Mouse (Mus musculus) E14TG2a.4 (cell line): ENCODE results near the gene Piwil1.
A peak's percentile ranks its signal among the peaks of the same experiment; 100 is the strongest.
"Not testable (repeated sequence)": the region's sequence is repeated elsewhere in the genome, so short reads cannot be mapped to it uniquely, and the experiment has no call there.

Experiments
- H3K27me3 ChIP-seq: 2 replicates; pipeline ENCODE4 v1.6.1; 2014; ENCODE audit warnings: low read length, control low read depth; ENCODE audit not compliant: insufficient read depth
- H3K36me3 ChIP-seq: 2 replicates; pipeline ENCODE4 v1.6.1; 2014; ENCODE audit warnings: low read length, control low read depth; ENCODE audit not compliant: insufficient read depth
- H3K4me1 ChIP-seq: replicated peaks from 2 replicates; pipeline ENCODE4 v1.6.1; 2014; ENCODE audit warnings: low read depth, low read length, control low read depth
- H3K4me3 ChIP-seq: replicated peaks from 2 replicates; pipeline ENCODE4 v1.5.1; 2014; ENCODE audit warnings: mild to moderate bottlenecking, low read length
- H3K9me3 ChIP-seq: 2 replicates; pipeline ENCODE4 v1.6.1; 2014; ENCODE audit warnings: low read length, control low read depth
- CTCF ChIP-seq: conservative IDR thresholded peaks from 2 replicates; pipeline ENCODE4 v1.5.1; 2014; ENCODE audit warnings: low read length
- NANOG ChIP-seq: IDR thresholded peaks from 2 replicates; pipeline ENCODE4 v1.6.1; 2014; ENCODE audit warnings: borderline replicate concordance, low read length, mixed read lengths
- POU5F1 ChIP-seq: IDR thresholded peaks from 2 replicates; pipeline ENCODE4 v1.6.1; 2014; ENCODE audit warnings: low read length, borderline replicate concordance

Piwil1 gene

DNA sequence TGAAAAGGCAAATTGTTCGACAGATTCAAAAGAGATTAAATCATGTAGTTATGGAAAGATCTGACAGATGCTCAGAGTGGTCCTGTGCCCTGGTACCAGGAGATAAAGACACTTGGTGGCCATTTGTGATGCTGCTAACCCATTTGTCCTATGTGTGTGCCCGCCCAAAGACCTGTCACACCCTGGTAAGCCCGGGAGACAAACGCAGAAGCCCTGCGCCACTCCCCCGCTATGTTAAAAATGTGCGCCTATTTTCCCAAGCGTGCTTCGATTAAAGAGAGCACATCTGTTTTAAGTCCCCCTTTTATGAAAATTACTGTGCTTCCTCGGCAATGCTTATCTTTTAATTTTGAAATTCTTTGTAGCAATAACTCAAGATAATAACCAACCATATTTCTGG lies 1.4 kb downstream of the Piwil1 start:
- TF ChIP-seq CTCF, result no peak
- no peak for TF ChIP-seq NANOG
- TF ChIP-seq POU5F1, result no peak

GRCm38 (mm10) chr5:128704134-128704904 lies 2.0 kb downstream of the Piwil1 start:
- H3K4me1 ChIP-seq, result peaks cover 37% of the 10 kb centered on the region
- H3K27me3 ChIP-seq, result peaks cover 12% of the 10 kb centered on the region
- H3K4me3 ChIP-seq, result peak overlapping the region; percentile 17; the same call in 1 of the 2 replicates
- TF ChIP-seq CTCF (peak; percentile 89), NANOG (no peak), POU5F1 (no peak)
- H3K9me3 ChIP-seq, result no peaks in the 10 kb centered on the region
- no peaks in the 10 kb centered on the region for H3K36me3 ChIP-seq

More for the DNA sequence above, 1.4 kb downstream of the Piwil1 start:
- Histone ChIP-seq H3K4me3 (peak overlapping the region; percentile 17; the same call in 1 of the 2 replicates), H3K9me3 (no peaks in the 10 kb centered on the region), H3K4me1 (peaks cover 43% of the 10 kb centered on the region), H3K36me3 (no peaks in the 10 kb centered on the region), H3K27me3 (peaks cover 7% of the 10 kb centered on the region)

- TF ChIP-seq CTCF (no peak), NANOG (no peak), POU5F1 (no peak)
- Histone ChIP-seq H3K36me3 (no peaks in the 10 kb centered on the region), H3K4me3 (no peak overlapping the region), H3K27me3 (peaks cover 12% of the 10 kb centered on the region), H3K4me1 (peaks cover 40% of the 10 kb centered on the region), H3K9me3 (no peaks in the 10 kb centered on the region)
Observed at GRCm38 (mm10) chr5:128706467-128706866, 4.1 kb downstream of the Piwil1 start.

- Histone ChIP-seq H3K4me1 (peaks cover 40% of the 10 kb centered on the region), H3K4me3 (0 out of 2 replicates have a peak overlapping the region, but pooled peaks have one; percentile 23), H3K27me3 (peaks cover 11% of the 10 kb centered on the region), H3K9me3 (no peaks in the 10 kb centered on the region), H3K36me3 (no peaks in the 10 kb centered on the region)
- TF ChIP-seq CTCF (no peak), NANOG (no peak), POU5F1 (no peak)
Observed at GRCm38 (mm10) chr5:128707271-128707670, 4.9 kb downstream of the Piwil1 start.

DNA sequence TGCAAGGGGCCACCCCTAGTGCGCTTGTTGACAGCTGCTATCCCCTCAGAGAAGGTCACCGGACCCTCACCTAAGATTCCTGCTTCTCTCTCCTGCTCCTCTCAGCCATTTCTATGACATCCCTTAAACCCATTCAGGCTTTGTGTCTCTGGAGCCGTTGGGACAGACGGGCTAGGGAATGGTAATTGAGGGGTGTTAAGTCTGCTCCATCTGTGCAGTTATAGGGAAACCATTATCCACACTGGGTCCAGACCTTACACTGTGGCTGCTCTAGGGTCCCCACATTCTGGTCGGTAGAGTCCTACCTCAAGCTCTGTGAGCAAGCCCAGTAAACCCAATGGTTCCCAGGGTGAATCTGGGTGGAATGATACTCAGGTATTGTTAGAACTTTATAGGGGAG lies 6.6 kb downstream of the Piwil1 start:
- TF ChIP-seq CTCF (no peak), POU5F1 (no peak), NANOG (no peak)
- peaks cover 19% of the 10 kb centered on the region; the same call in 1 of the 2 replicates for H3K27me3 ChIP-seq
- peaks cover 29% of the 10 kb centered on the region for H3K4me1 ChIP-seq
- no peaks in the 10 kb centered on the region for H3K36me3 ChIP-seq
- no peaks in the 10 kb centered on the region for H3K9me3 ChIP-seq
- no peak overlapping the region for H3K4me3 ChIP-seq

- Histone ChIP-seq H3K4me1 (peaks cover 34% of the 10 kb centered on the region), H3K4me3 (peak overlapping the region; percentile 21; the same call in 1 of the 2 replicates), H3K9me3 (no peaks in the 10 kb centered on the region), H3K27me3 (peaks cover 27% of the 10 kb centered on the region), H3K36me3 (no peaks in the 10 kb centered on the region)
- TF ChIP-seq NANOG (no peak), CTCF (no peak), POU5F1 (no peak)
Observed at GRCm38 (mm10) chr5:128710596-128710995, 8.3 kb downstream of the Piwil1 start.

DNA sequence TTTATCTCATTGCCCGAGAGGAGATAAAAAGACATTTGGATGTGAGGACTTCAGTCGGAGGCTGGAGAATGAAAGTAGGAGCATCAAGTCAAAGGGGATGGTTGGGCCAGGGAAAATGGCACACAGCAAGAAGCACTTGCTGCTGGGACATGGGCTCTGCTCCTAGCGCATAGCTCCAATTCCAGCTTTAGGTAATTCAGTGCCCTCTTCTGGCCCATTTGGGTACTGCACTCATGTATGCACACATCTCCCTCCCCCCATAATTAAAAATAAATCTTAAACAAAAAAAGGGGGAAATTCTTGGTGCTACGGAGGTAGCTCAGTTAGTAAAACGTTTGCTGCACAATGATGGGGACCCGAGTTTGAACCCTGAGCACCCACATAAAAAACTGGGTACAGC lies 9.5 kb downstream of the Piwil1 start:
- Histone ChIP-seq H3K4me3 (no peak overlapping the region), H3K4me1 (peaks cover 26% of the 10 kb centered on the region), H3K27me3 (peaks cover 28% of the 10 kb centered on the region), H3K36me3 (no peaks in the 10 kb centered on the region), H3K9me3 (no peaks in the 10 kb centered on the region)
- TF ChIP-seq POU5F1, result no peak
- no peak for TF ChIP-seq NANOG
- TF ChIP-seq CTCF, result peak; percentile 90

GRCm38 (mm10) chr5:128715171-128715570 lies 12.8 kb downstream of the Piwil1 start:
- no peak for TF ChIP-seq POU5F1
- TF ChIP-seq NANOG, result no peak
- no peak for TF ChIP-seq CTCF
- peaks cover 15% of the 10 kb centered on the region for H3K4me1 ChIP-seq

GRCm38 (mm10) chr5:128720461-128720860 lies 18.1 kb downstream of the Piwil1 start:
- not testable (repeated sequence) for H3K27me3 ChIP-seq, H3K36me3 ChIP-seq, H3K4me3 ChIP-seq, H3K4me1 ChIP-seq
- peaks cover 18% of the 10 kb centered on the region for H3K9me3 ChIP-seq

More at GRCm38 (mm10) chr5:128715171-128715570, 12.8 kb downstream of the Piwil1 start:
- Histone ChIP-seq H3K27me3 (peaks cover 19% of the 10 kb centered on the region), H3K9me3 (peaks cover 8% of the 10 kb centered on the region), H3K36me3 (no peaks in the 10 kb centered on the region), H3K4me3 (peak overlapping the region; percentile 39; the same call in 1 of the 2 replicates)
